Mouse (Mus musculus): ENCODE measurements around the gene Sco2.
A peak's percentile ranks its signal among the peaks of the same experiment; 100 is the strongest.

Gene Sco2

DNA sequence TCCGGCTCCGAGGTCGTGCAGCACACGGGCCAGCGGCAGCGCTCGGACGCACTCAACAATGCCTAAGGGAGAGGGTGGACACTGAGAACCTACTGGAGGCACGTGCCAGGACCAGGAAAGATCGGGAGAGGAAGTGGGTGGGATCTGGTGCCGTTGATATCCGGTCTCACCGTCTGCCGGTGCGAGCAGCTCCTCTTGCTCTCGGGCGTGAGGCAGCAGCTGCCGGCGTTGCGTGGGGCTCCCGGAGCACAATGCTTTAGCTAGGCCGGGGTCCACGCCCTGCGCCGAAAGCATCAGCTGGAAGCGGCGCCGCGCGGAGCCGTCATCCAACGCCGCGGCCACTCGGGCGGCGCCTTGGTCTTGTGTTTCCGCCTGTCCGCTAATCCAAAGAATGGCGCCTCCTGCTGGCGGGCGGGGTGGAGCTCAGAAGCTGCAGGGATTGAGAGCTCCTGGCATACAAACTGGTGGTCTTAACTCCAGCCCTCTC, at the start of gene Sco2:
Gene Sco2 (minus strand): TSS at position 85 of the 487 bp plus-strand sequence.
- peak; percentile 97 to 98 for DNase-seq

DNA sequence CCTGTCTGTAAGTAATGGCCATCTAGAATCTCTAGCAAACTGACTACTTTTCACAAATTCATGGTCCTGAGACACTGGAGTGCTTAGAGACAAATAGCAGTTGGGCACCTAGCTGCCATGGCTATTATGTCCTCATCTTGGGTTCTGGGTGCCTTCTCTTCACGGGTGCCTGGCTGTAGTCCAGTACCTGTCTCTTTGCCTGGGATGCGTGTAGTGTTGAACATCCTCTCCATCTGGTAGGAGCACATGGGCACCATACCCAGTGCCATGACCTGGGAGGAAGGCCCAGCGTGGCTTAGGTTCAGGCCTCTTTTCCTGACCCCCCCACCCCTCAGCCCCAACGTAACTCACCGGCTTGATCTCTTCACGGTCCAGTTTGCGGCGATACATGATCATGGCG, 48.3 kb upstream of the Sco2 start:
- DNase-seq = no peak

DNA sequence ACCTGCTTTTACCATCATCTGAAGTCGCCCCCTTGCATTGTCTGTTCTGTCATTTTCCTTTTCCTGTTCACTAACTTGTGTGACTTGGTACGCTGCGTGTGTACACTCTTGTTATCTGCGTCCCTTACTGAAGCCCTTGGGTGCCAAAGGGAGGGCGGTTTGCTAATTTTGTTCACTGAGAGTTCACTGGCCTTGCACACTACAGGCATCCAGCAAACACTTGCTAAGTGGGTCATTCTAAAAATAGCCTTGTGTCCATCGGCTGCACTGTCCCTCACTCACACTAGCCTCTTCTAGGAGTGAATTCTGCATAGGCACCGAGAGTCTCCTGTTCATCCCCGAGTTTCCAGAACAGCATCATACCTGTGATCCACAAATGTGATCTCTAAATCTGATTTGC, 41.6 kb upstream of the Sco2 start:
- no peak for DNase-seq

GRCm38 (mm10) chr15:89410118-89410517, 36.5 kb upstream of the Sco2 start, which contains the start of gene Syce3:
Gene Syce3 (minus strand): TSS chr15:89410503.
- no peak for DNase-seq

DNA sequence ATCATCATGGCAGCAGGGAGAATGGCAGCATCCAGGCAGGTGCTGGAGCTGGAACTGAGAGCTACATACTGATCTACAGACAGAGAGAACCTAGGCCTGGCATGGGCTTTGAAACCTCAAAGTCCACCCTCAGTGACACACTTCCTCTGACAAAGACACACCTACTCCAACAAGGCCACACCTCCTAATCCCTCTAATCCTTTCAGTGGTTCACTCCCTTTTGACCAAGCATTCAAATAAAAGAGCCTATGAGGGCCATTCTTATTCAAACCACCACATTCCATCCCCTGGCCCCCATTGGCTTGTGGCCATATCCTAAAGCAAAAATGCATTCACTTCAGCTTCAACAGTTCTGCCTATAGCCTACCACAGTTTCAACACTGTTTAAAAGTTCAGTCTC, 33.0 kb upstream of the Sco2 start:
- no peak for DNase-seq

DNA sequence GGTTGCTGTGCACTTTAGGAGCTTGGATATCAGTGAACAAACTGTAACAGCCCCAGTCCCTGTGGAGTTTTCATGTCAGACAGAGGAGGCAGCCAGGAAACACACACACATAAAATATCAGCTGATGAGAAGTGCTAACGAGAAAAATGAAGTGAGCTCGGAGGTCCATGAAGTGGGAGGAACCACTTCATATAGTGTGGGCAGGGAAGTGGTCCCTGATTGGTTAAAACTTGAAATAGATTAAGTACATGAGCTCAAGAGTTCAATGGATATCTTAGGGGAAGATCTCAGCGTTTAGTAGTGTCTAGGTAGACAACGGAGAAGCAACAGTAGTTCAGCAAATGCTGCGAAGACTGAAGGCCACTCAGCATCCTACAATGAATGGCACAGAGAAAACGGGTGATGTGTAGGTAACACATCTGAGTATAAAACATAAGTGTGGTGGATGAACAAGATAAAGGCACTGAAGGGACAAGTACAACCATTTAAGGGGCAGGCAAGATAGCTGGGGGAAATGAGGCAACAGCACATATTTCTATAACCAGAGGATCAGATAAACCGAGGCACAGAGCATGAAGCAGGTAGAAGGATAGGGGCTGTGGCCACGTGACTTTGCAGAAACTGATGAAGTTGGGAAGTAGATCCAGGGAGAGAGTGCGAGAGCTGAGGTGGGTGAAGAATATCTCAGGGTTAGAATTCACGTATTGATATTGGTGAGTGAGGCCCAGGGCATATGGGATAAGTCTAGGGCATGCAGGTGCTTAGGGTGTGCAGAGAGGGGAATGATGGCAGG, 31.4 kb upstream of the Sco2 start:
- DNase-seq = no peak

DNA sequence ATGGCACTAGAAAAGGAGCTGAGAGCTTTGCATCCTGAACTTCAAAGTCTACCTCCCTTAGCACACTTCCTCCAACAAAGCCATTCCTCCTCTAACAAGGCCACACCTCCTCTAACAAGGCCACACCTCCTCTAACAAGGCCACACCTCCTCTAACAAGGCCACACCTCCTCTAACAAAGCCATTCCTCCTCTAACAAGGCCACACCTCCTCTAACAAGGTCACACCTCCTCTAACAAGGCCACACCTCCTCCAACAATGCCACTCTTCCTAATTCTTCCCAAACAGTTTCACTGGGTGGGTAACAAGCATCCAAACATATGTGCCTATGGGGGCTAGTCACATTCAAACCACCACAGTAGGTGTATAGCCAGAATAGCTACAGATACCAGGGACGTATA, 28.8 kb upstream of the Sco2 start:
- no peak for DNase-seq

DNA sequence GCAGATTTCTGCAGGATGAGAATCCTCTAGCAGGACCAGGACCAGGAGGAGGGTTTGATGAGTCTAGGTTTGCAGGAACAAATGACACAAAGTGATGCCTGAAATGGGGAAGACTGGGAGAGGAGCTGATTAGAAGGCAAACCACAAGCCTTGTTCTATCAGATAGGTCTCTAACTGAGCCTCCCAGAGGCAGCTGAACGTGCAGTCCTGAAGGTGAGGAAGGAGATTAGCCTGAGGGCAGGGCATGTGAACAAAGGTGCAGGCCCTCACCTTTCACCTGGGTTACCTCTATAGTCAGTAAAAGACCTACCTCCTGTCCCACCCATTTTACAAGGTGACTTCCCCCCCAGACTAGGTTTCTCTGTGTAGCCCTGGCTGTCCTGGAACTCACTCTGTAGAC, 26.1 kb upstream of the Sco2 start:
- no peak for DNase-seq

DNA sequence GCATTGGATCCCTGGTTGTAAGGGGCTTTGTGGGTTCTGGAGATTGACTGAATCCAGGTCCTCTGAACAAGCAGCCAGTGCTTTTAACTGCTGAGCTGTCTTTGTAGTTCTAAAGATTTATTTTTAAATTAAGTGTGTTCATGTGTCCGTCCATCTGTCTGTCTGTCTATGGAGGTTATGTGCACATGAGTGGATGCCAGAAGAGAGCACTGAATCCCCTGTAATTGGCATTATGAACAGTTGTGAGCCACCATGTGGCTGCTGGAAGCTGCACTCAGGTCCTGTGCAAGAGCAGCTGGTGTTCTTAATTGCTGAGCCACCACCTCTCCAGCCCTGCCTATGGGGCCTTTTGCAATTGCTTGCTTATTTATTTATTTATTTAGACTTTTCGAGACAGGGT, 24.5 kb upstream of the Sco2 start:
- no peak for DNase-seq

- no peak for DNase-seq
Measured at GRCm38 (mm10) chr15:89396883-89397282, 23.2 kb upstream of the Sco2 start.

- DNase-seq = no peak
Measured at GRCm38 (mm10) chr15:89390081-89390480, 16.4 kb upstream of the Sco2 start.

GRCm38 (mm10) chr15:89387127-89387526, 13.5 kb upstream of the Sco2 start:
- no peak for DNase-seq

- DNase-seq = no peak
Measured at GRCm38 (mm10) chr15:89384617-89385016, 11.0 kb upstream of the Sco2 start, which contains the start of gene Klhdc7b. Gene Klhdc7b (plus strand): TSS chr15:89384917.

DNA sequence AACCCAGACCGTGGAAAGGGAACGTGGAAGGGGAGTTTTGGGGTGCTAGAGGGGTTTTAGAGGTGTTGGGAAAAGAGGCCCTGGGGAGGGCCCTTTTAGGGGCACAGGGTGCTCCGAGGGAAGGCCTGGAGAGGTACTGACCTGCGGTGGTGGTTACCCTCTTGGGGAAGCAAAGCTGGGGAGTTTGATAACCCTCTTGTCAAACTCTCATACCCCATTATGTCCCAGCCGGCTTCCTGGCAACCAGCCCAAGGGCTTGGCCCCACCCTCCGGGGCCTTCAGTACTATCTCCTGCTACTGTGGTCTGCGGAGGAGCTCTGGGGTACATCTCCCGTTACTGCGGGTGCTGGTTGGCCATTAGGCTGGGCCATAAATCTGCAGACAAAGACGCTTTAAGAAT, 5.8 kb upstream of the Sco2 start:
- no peak for DNase-seq

- no peak for DNase-seq
Measured at GRCm38 (mm10) chr15:89378831-89379401, 5.3 kb upstream of the Sco2 start, which contains the start of gene Odf3b. Gene Odf3b (minus strand): TSS chr15:89379282.

- DNase-seq = no peak
Measured at GRCm38 (mm10) chr15:89377938-89378828, 4.5 kb upstream of the Sco2 start.

GRCm38 (mm10) chr15:89377362-89377761, 3.7 kb upstream of the Sco2 start:
- DNase-seq = no peak

GRCm38 (mm10) chr15:89376957-89377356, 3.3 kb upstream of the Sco2 start, which contains the start of gene Tymp:
Gene Tymp (minus strand): TSS chr15:89377039.
- no peak for DNase-seq

- DNase-seq = no peak
Measured at GRCm38 (mm10) chr15:89376040-89376439, 2.4 kb upstream of the Sco2 start.

DNA sequence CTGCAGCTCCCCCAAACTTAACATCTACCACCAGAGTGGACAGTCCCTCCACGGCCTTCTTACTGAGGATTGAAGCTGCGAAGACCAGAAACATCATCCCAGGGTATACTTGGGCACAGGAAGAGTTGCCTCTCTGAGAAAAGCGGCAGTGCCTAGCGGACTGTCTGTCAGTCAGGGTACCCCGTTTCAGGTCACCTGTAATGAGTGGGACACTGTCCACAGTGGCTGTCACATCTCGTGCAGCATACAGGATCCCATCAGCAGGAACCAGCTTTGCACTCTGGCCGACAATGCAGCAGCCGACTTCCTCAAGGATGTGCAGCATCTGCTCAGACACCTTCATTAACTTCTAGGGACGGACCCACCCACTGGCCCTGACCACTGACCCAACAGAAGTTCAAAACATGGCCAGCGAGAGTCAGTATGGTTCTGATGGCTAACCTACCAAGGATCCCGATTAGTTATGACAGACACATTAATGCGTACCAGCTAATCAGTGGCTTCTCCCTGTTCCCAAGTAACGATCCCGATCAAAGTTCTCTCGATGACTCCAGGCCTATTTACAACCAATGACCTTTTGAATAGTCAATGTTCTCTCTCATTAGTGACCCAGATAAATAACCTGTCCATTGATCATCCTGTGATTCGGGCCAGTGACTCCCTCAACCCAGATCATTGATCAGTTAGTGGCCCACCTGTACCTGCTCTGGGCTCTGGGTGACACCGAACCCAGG, 1.3 kb upstream of the Sco2 start:
- DNase-seq = no peak

GRCm38 (mm10) chr15:89374340-89374739, 694 bp upstream of the Sco2 start:
- no peak for DNase-seq

GRCm38 (mm10) chr15:89373027-89373761, 452 bp downstream of the Sco2 start:
- DNase-seq = peak; percentile 93

Data from B cell, adult 2 months (primary cell).